Mouse (Mus musculus) midbrain, embryonic 11.5 days (tissue): ENCODE measurements at regions not wholly inside any gene's neighbourhood (a gene's known extent, or its start where the extent isn't known, plus 50 kb on each side); places are given as distances from the start of the nearest gene placed in this dataset.
A peak's percentile ranks its signal among the peaks of the same experiment; 100 is the strongest.

Source experiments
- ATAC-seq: fragments of 200-750 bp; cut with Nextera tagmentation; 2 replicates; pipeline ENCODE4 v1.8.0; 2017; ENCODE audit warnings: moderate TSS enrichment, moderate library complexity; ENCODE audit not compliant: low FRiP score
- DNase-seq: peaks from one replicate; pipeline ENCODE4 v3.0.0; 2015; ENCODE audit warnings: low spot score; ENCODE audit errors: missing footprints
- H3K27ac ChIP-seq: fragments of 300-500 bp; sonication (generic); 2 replicates; pipeline ENCODE4 v1.5.1; 2014; ENCODE audit warnings: low read depth, low read length
- H3K27me3 ChIP-seq: fragments of 300-500 bp; sonication (generic); 2 replicates; pipeline ENCODE4 v1.6.1; 2014; ENCODE audit warnings: mild to moderate bottlenecking, low read length, moderate library complexity, mixed read lengths; ENCODE audit not compliant: control insufficient read depth, insufficient read depth
- H3K36me3 ChIP-seq: fragments of 300-500 bp; sonication (generic); 2 replicates; pipeline ENCODE4 v1.6.1; 2014; ENCODE audit warnings: mild to moderate bottlenecking, low read length, moderate library complexity, mixed read lengths; ENCODE audit not compliant: control insufficient read depth, insufficient read depth
- H3K4me1 ChIP-seq: fragments of 300-500 bp; sonication (generic); 2 replicates; pipeline ENCODE4 v1.6.1; 2014; ENCODE audit warnings: low read length; ENCODE audit not compliant: control insufficient read depth, insufficient read depth
- H3K4me2 ChIP-seq: fragments of 300-500 bp; sonication (generic); 2 replicates; pipeline ENCODE4 v1.6.1; 2014; ENCODE audit warnings: mild to moderate bottlenecking, moderate library complexity
- H3K4me3 ChIP-seq: fragments of 300-500 bp; sonication (generic); 2 replicates; pipeline ENCODE4 v1.5.1; 2014; ENCODE audit warnings: low read depth, low read length
- H3K9ac ChIP-seq: fragments of 300-500 bp; sonication (generic); 2 replicates; pipeline ENCODE4 v1.6.1; 2014; ENCODE audit warnings: low read length
- H3K9me3 ChIP-seq: fragments of 300-500 bp; sonication (generic); 2 replicates; pipeline ENCODE4 v1.6.1; 2016; ENCODE audit warnings: low read length; ENCODE audit not compliant: control insufficient read depth
- WGBS: fragments of 180-500 bp; shearing (Covaris S2); extraction: QIAGEN DNeasy Blood & Tissue Kit; methylation state at CpG from one replicate; pipeline ENCODE4 v1.1.7; 2014; 5-methylcytosine and 5-hydroxymethylcytosine counted together

DNA sequence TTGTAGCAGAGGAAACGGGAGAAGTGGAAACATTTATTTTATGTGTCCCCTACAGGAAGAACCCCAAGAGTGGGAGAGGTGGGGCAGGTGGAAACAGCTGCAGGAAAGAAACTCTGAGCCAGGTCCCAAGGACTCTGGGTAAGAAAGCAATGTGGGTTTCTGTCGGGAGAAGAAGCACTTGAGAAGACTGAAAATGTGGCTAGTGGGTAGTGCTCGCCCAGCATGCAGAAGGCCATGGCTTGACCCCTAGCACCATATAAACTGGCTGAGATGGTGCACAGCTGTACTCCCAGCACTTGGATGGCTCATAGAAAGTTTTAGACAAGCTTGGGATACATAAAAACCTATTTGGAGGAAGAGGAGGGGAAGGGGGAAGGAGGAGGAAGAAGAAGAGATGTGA is 71.9 kb upstream of the Jade1 start:
- Histone ChIP-seq H3K27me3 (no peaks in the 10 kb centered on the region), H3K4me3 (no peak overlapping the region), H3K27ac (no peak overlapping the region), H3K9me3 (no peaks in the 10 kb centered on the region), H3K36me3 (no peaks in the 10 kb centered on the region), H3K4me2 (no peak overlapping the region), H3K9ac (no peak overlapping the region), H3K4me1 (no peaks in the 10 kb centered on the region)
- ATAC-seq (no peak), DNase-seq (no peak)
- WGBS, result 78% methylated on average over 3 of the region's 3 CpGs

DNA sequence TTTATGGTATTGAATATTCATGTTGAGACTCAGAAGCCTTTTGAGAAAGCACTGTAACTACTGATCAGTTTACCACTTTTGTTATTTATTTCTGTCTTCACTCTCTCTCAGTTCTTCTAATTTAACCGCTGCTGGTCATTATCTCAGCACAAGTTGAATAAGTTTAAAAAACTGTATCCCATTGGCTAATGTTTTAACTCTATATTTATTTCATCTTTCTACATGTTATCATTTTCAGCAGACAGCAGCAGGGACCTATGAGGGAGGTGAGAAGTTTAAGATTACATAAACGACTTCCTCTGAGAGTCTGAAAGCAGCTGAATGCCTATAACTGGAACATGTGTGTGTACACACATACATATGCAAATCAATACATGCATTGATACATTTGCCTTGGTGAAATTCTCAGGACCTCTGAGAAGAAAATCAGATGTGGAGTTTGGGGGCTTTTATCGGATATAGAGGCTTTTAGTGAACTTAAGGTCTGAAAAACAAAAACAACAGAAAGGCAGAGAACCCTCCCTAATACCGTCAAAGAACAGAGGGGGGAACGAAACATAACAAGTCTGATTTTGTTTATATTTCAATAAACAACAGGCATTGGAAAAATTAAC is 72.5 kb upstream of the Jade1 start:
- Histone ChIP-seq H3K4me2 (no peak overlapping the region), H3K27me3 (no peaks in the 10 kb centered on the region), H3K4me3 (no peak overlapping the region), H3K4me1 (no peaks in the 10 kb centered on the region), H3K9ac (no peak overlapping the region), H3K9me3 (no peaks in the 10 kb centered on the region), H3K27ac (no peak overlapping the region), H3K36me3 (no peaks in the 10 kb centered on the region)
- WGBS, result 86% methylated on average over 5 of the region's 5 CpGs
- ATAC-seq (no peak), DNase-seq (no peak)

GRCm38 (mm10) chr3:41480186-41480585 is 75.3 kb upstream of the Jade1 start:
- Histone ChIP-seq H3K4me3 (no peak overlapping the region), H3K4me2 (no peak overlapping the region), H3K27ac (no peak overlapping the region), H3K36me3 (no peaks in the 10 kb centered on the region), H3K9ac (no peak overlapping the region), H3K9me3 (no peaks in the 10 kb centered on the region), H3K4me1 (no peaks in the 10 kb centered on the region), H3K27me3 (no peaks in the 10 kb centered on the region)
- ATAC-seq (no peak), DNase-seq (no peak)
- 82% methylated on average over 3 of the region's 3 CpGs for WGBS

DNA sequence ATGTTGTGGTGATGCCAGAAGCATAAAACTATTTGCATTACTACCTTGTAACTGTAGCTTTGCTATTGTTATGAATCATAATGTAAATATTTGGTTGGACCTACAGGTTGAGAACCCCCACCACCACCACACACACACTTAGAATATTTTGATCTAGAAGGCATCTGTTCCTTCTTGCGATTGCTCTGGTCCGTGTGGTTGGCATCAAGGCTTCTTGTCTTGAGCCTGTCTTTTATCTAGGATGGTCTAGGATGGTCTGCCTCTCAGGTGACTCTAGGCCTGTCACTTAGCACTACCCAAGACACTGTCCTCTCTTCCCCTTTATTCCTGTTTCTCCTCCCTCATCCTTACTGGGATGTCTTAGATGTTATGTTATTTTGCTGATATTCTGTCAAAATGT is 76.6 kb upstream of the Jade1 start:
- H3K9ac ChIP-seq, result no peak overlapping the region
- H3K4me3 ChIP-seq, result no peak overlapping the region
- ATAC-seq (no peak), DNase-seq (no peak)
- WGBS, result 93% methylated on average over 2 of the region's 2 CpGs
- H3K4me1 ChIP-seq, result no peaks in the 10 kb centered on the region
- no peaks in the 10 kb centered on the region for H3K9me3 ChIP-seq
- no peak overlapping the region for H3K4me2 ChIP-seq
- H3K36me3 ChIP-seq, result no peaks in the 10 kb centered on the region
- no peaks in the 10 kb centered on the region for H3K27me3 ChIP-seq
- H3K27ac ChIP-seq, result no peak overlapping the region

GRCm38 (mm10) chr3:41476516-41476915 is 79.0 kb upstream of the Jade1 start:
- ATAC-seq (no peak), DNase-seq (no peak)
- no peak overlapping the region for H3K4me2 ChIP-seq
- H3K4me3 ChIP-seq, result no peak overlapping the region
- H3K9ac ChIP-seq, result no peak overlapping the region
- H3K9me3 ChIP-seq, result no peaks in the 10 kb centered on the region
- no peaks in the 10 kb centered on the region for H3K27me3 ChIP-seq
- no peak overlapping the region for H3K27ac ChIP-seq
- no peaks in the 10 kb centered on the region for H3K36me3 ChIP-seq
- H3K4me1 ChIP-seq, result no peaks in the 10 kb centered on the region
- WGBS, result 92% methylated on average over 6 of the region's 6 CpGs

DNA sequence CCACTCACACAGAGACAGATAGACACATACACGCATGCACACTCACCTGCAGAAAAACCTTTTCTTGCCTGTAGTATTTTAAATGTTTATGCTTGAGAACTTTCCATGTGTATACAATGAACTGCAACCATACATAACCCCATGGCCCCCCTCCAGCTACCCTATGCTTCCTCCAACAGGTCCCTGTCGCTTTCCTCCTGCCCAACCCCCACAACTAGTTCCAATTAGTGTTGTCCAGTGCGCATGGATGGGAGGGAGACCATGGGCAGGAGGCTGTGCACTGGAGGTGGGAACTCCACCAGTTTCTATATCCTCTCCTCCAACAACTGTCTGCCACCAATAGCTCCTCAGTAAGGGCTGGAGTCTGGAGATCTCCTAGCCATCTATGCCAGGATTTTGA is 82.9 kb upstream of the Jade1 start:
- Histone ChIP-seq H3K9me3 (no peaks in the 10 kb centered on the region), H3K9ac (no peak overlapping the region), H3K4me1 (no peaks in the 10 kb centered on the region), H3K36me3 (no peaks in the 10 kb centered on the region), H3K27ac (no peak overlapping the region), H3K27me3 (no peaks in the 10 kb centered on the region), H3K4me3 (no peak overlapping the region), H3K4me2 (no peak overlapping the region)
- WGBS, result 85% methylated on average over 3 of the region's 3 CpGs
- ATAC-seq (no peak), DNase-seq (no peak)

GRCm38 (mm10) chr3:41469106-41469505 is 86.4 kb upstream of the Jade1 start:
- Histone ChIP-seq H3K9me3 (no peaks in the 10 kb centered on the region), H3K4me1 (no peaks in the 10 kb centered on the region), H3K27me3 (no peaks in the 10 kb centered on the region), H3K9ac (no peak overlapping the region), H3K4me2 (no peak overlapping the region), H3K4me3 (no peak overlapping the region), H3K36me3 (no peaks in the 10 kb centered on the region), H3K27ac (no peak overlapping the region)
- ATAC-seq (no peak), DNase-seq (peak; percentile 72)
- 88% methylated on average over 6 of the region's 6 CpGs for WGBS

DNA sequence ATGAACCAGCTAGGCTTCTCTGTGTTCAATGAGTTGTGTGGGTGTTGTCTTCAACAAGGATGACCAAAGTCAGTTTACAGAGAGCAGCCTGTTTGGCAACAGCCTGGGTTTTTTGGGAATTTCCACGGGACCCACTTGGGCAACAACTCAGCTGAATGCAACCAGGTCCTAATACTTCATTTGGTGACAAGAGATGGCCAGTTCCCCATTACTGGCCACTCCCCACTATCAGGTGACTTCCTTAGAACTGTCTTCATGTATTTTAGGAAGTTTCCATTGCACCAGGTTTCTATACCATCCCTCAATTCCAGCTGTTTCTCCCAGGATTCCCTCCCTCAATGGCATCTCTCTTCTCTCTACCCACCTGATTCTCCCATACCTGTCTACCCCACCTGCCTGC is 87.7 kb upstream of the Jade1 start:
- WGBS, result 70% methylated on average over 1 of the region's 1 CpGs
- Histone ChIP-seq H3K36me3 (no peaks in the 10 kb centered on the region), H3K27ac (no peak overlapping the region), H3K4me1 (no peaks in the 10 kb centered on the region), H3K4me2 (no peak overlapping the region), H3K4me3 (no peak overlapping the region), H3K27me3 (no peaks in the 10 kb centered on the region), H3K9ac (no peak overlapping the region), H3K9me3 (no peaks in the 10 kb centered on the region)
- DNase-seq, result no peak
- ATAC-seq, result no peak

DNA sequence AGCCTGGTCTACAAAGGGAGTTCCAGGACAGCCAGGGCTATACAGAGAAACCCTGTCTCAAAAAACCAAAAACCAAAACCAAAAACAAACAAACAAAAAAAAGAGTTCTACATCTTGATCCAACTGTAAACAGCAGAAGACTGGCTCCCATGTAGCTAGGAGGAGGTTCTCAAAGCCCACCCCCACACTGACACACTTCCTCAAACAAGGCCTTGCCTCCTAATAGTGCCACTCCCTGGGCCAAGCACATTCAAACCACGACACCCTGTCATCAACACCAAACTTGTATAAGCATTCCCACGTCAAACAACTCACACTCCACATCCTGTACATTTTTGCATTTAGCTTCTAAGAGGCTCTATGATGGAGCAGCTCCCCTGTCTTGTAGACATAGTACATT is 89.6 kb upstream of the Jade1 start:
- DNase-seq, result peak; percentile 31

More for the DNA sequence above, 89.6 kb upstream of the Jade1 start:
- Histone ChIP-seq H3K27ac (no peak overlapping the region), H3K36me3 (no peaks in the 10 kb centered on the region), H3K4me2 (no peak overlapping the region), H3K27me3 (no peaks in the 10 kb centered on the region), H3K9ac (no peak overlapping the region), H3K9me3 (no peaks in the 10 kb centered on the region), H3K4me3 (no peak overlapping the region), H3K4me1 (no peaks in the 10 kb centered on the region)
- no peak for ATAC-seq
- 83% methylated on average over 2 of the region's 2 CpGs for WGBS
